Mouse (Mus musculus) ES-E14 (cell line): ENCODE measurements around the gene Ccnd3.

ENCODE experiments used
- CHD2 ChIP-seq: IDR thresholded peaks from 2 replicates; pipeline ENCODE4 v1.6.1; 2014; ENCODE audit warnings: mild to moderate bottlenecking, low read depth, low read length, inconsistent platforms
- HCFC1 ChIP-seq: IDR thresholded peaks from 2 replicates; pipeline ENCODE4 v1.6.1; 2012; ENCODE audit warnings: low read length, inconsistent platforms, borderline replicate concordance; ENCODE audit not compliant: insufficient read depth
- ZNF384 ChIP-seq: IDR thresholded peaks from 2 replicates; pipeline ENCODE4 v1.6.1; 2012; ENCODE audit warnings: low read depth, low read length, inconsistent platforms

DNA sequence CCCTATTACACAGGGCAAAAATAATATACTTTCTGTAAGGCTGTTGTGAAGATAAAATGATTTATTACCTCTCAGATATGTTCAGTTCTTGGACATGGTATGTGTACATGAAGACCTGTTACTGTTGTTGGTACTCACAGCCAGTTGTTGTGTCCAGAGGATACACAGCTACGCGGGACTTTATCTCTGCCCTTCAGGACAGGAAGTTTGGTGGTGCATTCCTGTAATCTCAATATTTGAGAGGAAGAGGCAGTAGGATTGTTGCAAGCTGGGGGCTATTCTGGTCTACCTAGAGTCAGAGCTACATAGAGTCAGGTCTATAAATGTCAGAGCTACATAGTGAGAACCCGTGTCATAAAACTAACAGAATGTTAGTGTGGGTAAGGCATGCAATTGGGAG, 86.2 kb downstream of the Ccnd3 start:
- no peak for TF ChIP-seq HCFC1
- no peak for TF ChIP-seq ZNF384
- TF ChIP-seq CHD2 = no peak
